Mouse (Mus musculus): ENCODE measurements around the gene Ccnb3. TPM values are rescaled to one million over a fixed set of nuclear protein-coding genes. Genes with fewer than 3 reads are reported as not detected.

The Ccnb3 gene
- not detected for polyA plus RNA-seq (2017; shearing (Covaris generic))

GRCm38 (mm10) chrX:7041519-7041918, at the start of gene Ccnb3:
Gene Ccnb3, minus strand, starts transcription at chrX:7041619.

GRCm38 (mm10) chrX:7067219-7067618, 25.8 kb upstream of the Ccnb3 start, which contains the start of gene Akap4:
Gene Akap4, plus strand, starts transcription at chrX:7067519.

Other genes starting within 250 kb of the Ccnb3 start
- not detected for gene Akap4, start 25.9 kb upstream of the Ccnb3 start, polyA plus RNA-seq (2017; shearing (Covaris generic))